Mouse (Mus musculus) CD4-positive, CD25-positive, alpha-beta regulatory T cell, adult 4 months (primary cell): ENCODE measurements around the gene Tmem198. TPM values are rescaled to one million over a fixed set of nuclear protein-coding genes. Genes with fewer than 3 reads are reported as not detected.

ENCODE experiments used
- ATAC-seq: one replicate; pipeline ENCODE4 v1.8.0; 2017
- polyA plus RNA-seq, 2 experiments: library from polyadenylated mRNA; unstranded; fragments of 100-300 nt; shearing (Covaris generic); gene quantifications; one replicate each; pipeline ENCODE4 v1.2.1; 2017

The Tmem198 gene
- polyA plus RNA-seq = not detected

DNA sequence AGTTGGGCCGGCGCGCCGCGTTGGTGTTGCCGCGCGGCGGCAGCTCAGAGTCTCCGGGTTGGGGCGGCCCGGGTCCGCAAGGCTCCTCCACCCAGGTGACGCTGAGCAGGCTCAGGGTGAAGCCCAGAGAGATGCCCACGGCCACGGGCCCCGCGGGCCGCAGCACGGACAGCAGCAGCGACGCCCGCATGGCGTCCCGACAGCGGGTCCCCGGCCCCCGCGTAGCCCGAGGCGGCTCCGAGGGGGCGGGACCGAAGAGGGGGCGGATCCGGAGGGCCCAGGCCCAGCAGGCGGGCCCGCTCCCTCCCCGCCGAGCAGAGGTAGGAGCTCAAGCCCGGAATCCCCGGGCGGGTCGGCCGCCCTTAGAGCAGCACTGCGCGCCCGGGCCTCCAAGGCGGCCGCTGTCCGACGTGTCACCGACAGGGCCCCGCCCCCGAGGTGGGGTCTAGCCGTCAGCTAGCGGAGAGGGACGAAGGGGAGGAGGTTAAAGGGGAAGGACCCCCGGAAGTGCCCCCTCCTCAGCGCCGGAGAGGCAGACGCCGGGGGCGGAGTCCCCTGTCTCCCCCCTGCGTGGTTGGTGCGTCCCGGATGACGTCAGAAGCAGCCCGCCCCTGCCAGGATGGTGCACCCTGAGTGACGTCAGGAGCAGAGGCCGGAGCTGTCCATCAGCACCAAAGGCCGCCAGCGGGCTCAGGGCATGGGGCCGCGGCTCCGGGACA, at the start of gene Tmem198, which contains the start of gene Chpf:
Tmem198 (plus strand) TSS at position 617 of the 719 bp plus-strand sequence.
Chpf (minus strand) TSS at position 392 of the 719 bp plus-strand sequence.
- ATAC-seq = peak; percentile 88

DNA sequence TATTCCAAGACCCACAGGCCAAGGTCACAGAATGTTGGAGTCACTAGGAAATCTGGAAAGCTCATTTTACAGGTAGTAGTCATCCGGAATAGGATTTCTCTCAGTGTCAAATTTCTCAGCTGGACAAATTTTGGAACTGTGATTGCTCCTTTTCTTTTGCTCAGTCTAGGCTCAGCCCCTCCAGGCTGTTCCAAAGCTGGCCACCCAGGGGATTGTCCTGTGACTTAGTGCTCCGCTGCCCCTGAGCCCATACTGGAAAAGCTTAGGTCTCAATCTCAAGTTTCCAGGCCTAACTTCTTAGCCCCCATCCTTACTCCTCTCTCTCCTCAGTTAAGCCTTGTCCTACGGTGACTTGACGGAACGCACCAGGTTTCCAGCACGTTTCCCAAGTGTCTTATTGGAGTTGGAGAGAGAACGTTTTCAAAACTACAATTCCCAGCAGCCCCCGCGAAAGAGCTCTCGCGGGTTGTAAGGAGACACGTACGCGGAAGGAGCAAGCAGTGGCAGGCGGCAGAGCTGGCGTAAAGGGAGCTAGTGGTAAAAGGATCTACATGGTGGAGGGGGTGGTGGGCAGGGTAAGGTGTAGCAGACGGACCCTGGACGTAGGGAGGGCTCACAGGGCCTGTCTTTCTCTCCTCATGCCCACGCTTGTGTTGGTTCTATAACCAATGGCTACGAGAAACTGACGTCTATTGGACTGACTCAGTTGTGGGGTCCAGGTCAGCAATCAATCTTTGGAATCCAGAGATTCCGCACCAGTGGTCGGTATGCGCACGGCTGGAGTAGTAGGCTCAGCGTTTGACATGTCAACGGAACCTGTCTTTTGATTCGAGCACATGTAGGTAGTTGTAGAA, 43.6 kb upstream of the Tmem198 start, which contains the start of gene Gmppa:
Gmppa (plus strand) TSS at position 456 of the 854 bp plus-strand sequence.
- peak; percentile 99 for ATAC-seq

DNA sequence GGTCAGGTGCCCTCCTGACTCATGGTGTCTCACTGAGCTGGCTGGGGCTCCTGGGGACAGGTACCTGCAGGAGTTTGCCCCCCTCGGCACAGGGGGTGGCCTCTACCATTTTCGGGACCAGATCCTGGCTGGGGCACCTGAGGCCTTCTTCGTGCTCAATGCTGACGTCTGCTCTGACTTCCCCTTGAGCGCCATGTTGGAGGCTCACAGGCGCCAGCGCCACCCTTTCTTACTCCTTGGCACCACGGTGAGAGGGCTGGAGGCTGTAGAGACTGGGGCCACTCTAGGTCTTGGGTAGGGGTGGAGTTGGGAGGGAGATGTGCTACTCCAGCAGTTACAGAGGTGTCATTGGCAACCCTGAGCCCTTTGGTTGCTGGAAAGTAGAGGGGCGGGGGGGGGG, 40.5 kb upstream of the Tmem198 start:
- ATAC-seq = no peak

DNA sequence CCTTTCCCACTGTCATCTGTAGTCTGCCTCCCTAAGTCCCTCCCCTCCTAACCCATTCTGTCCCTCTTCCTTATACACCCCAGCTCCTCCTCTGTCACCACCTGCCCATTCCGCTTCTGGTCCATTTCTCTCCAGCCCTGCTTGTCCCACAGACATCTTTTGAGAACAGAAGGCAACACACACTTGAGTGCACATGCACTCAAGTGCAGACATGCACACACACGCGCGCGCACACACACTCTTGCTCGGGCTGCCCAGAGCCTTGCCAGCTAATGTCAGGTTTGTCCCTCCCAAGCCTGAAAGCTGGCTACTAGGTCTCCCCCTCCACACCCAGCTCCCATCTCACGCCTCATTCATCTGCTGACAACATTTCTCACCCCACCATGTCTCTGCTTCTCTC, 38.7 kb upstream of the Tmem198 start:
- no peak for ATAC-seq

DNA sequence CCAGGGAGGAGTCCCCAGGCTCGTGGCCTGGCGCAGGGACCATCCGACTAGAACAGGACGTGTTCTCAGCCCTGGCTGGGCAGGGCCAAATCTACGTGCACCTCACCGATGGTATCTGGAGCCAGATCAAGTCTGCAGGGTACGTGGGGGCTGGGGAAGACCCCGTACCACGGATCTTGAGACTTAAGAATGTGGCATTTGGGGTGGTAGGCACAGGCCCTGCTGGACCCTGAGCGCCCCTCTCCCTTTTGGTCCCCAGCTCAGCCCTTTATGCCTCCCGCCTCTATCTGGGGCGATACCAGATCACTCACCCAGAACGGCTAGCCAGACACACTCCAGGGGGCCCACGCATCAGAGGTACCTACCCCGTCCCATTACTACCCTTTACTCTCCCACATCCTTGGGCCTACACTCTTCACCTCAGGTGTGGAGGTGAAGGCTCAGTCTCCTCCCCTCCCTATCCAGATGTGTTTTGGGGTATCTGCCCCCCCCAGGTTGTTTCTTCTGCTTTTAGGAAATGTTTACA, 37.8 kb upstream of the Tmem198 start:
- ATAC-seq = no peak

DNA sequence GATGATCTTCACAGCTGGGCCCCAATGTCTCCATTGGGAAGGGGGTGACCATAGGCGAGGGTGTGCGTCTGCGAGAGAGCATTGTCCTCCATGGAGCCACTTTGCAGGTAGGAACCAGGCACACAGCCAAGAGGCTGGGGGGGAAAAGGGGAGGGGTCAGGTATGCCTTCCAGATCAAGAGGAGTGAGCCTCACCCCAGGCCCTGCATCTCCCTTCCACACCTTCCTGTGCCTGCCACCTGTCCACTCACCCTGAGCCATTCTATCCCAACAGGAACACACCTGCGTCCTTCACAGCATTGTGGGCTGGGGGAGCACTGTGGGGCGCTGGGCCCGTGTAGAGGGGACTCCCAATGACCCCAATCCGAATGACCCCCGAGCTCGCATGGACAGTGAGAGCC, 37.2 kb upstream of the Tmem198 start:
- ATAC-seq = no peak

DNA sequence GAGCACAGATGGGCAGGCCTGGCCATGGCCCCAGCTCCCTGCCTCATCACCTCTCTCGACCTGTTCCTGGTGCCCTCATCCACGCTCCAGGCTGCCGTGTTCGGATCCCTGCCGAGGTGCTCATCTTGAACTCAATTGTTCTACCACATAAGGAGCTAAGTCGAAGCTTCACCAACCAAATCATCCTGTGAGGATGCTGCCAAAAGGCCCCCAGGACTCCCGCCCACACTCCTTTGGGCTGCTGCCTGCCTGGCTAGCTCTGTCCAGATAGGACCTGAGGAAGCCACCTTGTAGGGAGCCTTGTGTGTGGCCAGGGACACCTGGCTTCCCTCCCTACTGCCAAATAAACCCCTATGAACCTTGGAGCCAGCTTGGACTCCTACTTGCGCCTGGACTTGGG, 36.5 kb upstream of the Tmem198 start:
- ATAC-seq = no peak

DNA sequence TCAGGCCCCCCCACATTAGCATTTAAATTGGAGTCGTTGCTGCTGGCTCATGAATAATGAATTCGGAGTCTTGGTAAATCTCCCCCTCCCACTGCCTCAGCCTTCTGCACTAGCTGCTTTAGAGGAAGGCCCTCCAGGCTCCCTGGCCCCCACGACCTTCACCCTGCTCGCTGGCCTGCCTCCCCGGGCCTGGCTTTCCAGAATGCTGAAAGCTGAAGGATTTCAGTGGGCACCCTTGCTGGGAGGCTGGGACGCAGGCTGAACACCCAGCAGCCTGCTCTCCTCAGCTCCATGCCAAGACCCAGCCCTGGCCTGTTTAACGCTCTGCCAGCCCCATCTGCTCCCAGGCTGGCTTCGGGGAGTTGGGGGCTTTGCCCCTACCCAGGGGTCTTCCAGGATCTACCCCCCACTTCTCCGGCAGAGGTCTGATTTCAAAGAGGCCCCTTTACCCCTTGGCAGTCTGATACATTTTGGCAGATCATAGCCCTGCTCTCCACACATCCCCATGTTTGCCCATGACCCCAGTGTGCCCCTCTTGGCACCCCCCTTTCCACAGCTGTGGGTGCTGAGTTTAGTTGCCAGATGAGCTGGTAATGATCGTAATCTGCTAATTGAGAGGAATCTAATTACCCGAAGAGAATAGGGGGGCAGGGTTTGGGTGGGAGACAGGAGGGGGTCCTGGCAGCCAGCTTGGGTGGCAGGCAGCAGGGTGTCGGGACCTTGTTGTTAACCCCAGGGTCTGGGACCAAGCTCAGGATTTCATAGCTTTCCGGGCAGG, 35.9 kb upstream of the Tmem198 start:
- no peak for ATAC-seq

DNA sequence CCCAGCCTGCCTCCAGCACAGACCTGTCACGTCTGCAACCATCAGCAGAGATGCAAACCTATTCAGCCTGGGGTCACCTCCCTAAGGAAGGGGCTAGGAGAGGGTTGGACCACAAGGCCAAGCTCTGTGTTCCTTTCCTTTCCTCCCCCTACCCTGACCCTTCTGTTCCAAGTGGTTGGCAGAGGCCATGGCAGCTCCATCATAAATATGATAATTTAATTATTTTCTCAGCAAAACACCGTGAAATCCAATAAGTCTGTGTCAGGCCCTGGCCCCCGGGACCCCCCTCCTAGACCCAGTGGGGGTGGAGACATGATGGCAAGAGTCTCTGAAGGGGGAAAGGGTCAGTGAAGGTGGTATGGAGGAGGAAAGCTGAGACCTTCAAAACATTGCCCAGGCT, 35.1 kb upstream of the Tmem198 start:
- no peak for ATAC-seq

DNA sequence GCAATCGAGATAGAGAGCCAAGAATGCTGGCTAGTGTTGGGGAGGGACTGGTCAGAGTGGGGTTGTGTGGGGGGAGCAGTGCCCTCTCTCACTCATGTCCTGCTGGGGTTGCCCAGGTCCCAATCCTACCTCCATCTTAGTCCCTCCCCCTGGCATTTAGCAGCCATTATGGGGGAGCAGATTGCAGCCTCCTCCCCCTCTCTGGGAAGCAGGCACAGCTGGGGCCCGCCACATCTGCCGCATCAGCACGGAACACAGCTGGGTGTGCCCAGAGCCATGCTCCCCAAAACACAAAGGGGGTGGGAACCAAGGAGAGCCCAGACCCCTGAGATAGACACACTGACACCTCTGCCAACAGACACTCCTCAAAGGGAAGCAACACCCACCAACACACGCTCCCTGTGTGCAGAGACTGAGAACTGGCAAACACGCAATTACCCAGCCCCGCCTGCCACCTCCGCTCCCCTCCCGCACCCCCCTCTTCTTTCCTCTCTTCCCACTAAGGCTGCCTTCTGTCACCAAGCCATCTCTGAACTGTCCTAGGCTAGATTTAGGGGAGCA, 34.1 kb upstream of the Tmem198 start:
- peak; percentile 18 for ATAC-seq

DNA sequence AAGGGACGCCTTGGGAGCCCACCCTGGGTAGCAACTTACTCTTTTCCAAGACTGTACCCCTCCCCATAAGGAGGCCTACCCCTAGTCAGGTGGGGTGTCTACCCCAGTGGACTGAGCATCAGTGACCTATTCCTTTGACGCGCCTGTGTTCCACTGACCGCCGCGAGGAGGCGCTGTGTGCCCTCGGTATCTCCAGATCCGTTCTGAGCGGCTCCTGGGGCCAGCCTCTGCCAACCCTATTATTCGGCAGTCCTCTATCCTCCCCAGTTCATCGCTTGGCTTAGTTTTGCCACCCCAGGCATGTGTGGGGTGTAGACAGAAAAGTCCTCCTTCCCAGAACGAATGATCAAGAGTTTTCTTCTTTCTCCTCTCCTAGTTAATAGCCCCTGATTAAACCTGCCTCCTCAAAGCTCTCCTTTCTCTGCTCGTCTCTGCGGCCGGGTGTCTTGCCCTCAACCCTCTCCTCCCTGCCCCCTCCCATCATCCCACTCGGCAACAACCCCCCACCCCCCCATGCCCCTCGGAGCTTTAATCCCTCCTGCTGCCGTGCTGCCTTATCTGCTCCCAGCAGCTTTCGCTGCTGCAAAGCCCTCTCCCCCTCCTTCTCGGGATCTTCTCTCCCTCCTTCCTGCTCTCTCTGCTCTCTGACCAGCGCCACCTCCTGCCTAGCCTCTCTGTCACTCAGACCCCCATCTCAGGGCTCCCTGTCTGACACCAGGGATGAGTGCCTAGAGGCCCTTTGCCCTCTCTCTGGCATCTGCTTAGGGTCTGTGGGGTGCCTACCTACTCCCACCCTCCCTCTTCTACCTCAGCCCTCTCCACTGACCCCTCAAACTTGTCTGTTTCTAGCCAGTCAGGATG, 33.4 kb upstream of the Tmem198 start:
- peak; percentile 84 for ATAC-seq

DNA sequence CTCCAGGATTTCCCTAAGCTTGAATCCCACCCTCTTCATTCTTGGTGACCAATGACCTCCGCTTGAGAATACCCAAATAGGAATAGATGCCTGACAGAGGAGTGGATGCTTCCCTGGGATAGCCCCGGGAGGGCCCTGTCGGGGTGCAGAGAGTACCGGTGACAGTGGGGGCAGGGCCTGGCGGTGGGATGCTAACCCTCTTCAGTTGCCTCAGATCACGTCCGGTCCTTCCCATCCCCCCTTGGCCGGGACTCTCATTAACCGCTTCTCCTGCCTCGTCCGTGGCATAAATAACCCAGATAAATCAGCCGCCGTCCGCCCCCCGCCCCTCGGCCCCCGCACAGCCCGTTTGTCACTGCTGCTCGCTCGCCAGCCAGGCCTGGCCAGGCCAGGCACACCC, 32.7 kb upstream of the Tmem198 start:
- no peak for ATAC-seq

DNA sequence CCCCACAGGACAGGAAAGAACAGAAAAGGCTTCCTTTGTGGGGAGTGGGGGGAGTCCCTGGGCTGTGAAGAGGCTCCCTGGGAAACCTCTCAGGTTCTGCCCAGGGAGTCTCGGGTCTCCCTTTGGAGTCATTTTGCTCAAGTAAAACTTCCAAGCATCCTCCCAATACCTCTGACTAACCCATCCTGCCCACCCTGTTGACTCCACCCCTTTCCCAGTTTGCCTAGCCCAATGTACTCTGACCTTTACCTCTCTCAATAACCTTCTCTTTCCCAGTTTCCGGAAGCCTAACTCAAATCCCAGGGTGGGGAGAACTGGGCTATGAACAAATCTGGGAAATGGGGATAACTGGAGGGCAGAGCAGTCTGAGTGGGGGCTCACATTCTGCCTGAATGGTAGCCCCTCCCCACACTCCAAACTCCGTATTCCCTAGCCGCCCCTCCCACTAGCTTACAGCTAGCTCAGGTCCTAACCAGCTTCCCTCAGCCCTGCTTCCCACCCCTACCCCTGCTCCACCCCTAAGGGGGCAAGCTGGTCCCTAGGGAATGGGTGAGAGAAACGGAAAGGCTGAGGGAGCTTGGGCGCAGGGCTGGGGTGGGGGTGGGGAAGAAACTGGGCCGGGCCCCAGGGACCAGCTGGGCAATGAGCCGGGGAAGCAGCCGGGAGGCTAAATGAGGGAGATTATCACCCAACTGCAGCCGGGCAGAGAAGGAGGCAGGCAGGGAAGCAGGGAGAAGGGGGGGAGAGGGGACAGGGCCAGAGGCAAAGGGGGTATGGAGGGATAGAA, 31.9 kb upstream of the Tmem198 start:
- no peak for ATAC-seq

DNA sequence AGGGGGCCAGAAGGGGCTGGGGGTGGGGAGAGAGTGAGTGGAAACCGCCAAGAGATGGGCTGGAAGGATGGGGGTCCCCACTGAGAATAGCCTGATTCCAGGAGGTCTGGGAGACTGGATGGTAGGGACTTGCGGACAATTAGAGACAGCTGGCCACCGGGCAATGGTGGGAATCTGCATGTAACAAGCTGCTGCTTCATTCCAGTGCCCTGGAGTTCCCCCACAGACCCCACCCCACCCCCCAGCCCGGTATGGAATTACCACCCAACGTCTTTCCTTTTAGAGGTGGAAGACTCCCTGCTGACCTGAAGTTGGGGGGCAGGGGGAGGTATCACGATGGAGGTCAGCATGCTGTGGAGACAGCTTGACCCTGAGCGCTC, 31.3 kb upstream of the Tmem198 start:
- no peak for ATAC-seq

DNA sequence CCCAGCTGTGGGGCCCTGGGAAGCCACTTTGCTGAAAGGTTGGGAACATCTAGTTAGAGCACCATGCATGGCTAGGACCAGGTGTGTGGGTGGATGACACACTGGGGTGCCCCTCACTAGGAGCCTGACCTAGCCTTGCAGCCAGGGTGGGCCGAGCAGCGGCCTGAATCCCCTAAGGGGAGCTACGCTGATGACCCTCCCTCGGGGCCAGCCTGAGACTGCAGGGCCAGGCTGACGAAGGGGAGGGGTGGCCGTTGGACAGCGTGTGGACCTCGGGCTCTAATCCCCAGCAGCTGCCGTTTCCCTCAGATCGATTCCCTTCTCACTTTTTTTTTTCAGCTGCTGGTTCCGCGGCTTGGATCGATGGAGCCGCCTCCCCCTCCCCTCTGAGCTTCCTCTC, 30.4 kb upstream of the Tmem198 start:
- no peak for ATAC-seq

DNA sequence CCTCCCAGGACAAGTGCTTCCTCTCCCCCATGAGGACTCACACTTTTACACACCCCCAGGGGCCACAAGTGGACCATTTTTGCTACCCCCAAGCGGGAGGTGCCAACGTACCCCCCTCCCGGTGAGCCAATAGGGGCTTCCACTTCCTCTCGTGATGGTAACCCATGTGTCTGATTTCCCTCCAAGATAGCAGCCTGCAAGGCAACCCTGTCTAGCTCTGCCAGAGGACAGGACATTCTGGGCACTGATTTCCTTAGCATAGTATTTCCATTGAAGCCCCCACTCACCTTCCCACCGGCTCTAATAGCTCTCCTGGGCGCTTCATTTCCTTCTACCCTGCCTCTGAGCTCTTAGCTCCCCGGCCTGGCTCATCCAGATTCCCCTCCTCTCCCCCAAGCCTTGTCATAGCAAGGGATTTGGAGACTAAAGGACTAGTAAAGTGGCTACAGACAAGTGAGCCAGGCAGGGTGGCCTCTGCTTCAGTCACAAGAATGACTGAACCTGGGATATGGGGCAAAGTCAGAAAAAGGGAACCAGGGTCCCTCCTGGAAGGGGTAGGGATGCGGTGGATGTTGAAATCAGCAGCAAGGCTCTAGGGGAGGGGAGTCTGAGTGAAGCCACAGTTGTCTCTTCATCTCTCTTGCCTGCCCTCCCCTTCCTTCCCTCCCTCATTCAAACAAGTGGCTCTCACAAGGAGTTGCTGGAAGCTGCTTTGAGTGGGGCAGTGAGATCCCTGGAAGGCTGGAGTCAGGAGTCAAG, 29.8 kb upstream of the Tmem198 start:
- ATAC-seq = no peak

DNA sequence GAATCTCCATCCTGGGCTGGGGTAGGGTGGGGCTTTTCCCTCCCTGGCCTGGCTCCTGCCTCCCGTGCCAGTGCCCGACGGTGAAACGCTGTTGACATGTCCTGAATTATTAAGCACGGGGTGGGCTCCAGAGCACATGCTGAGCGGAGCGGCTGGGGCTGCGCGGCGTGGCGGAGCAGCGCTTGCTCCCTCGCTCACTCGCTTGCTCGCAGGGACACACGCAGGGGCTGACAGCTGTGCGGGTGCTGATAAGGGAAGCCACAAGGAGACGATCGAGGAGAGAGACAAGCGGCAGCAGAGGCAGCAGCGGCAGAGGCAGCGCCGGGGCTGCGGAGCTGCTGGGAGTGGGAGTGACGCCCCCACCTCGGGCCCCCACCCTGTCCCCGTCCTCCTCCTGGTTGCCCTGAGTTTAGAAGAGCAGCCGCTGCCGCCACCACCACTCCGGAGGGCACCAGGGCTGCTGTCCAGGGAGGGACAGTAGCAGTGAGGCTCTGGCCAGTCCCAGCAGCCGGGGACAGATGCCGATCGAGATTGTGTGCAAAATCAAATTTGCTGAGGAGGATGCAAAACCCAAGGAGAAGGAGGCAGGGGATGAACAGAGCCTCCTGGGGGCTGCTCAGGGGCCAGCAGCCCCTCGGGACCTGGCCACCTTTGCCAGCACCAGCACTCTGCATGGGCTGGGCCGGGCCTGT, 28.9 kb upstream of the Tmem198 start, which contains the start of gene Asic4:
Asic4 (plus strand) TSS at position 123 of the 692 bp plus-strand sequence.
- ATAC-seq = no peak

DNA sequence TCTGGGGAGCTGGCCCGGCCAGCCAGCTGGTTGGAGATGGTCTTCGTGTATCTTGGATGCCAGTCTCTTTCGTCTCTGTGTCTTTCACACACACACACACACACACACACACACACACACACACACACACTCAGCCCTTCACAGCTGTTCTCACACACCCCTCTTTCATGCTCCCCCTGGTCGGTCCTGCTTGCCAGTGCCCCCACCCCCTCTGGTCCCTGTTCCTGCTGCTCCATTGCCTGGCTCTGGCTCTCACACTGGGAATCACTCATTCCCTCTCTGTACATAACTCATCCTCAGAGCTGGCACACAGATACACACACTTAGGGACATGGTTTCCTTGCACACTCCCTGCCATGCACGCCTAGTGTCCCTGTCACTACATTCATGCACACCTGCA, 27.4 kb upstream of the Tmem198 start:
- no peak for ATAC-seq

DNA sequence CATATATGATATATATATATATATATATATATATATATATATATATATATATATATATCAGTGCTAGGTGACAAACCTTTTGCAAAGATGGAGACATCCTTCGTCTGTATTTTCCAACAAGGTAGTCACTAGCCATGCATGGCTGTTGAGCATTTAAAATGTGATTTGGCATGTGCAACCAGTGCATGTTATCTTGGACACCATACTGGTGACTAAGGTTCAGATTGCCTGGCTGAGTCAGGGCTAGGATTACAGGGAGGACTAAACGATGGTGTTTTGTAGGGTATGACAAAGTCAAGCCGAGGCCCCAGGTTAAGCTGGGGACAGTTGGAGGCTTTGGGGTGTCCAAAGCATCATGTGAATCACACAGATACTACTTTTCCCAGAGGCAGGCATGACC, 23.9 kb upstream of the Tmem198 start:
- ATAC-seq = no peak
